Mouse (Mus musculus) layer of hippocampus, postnatal 25 days (tissue): ENCODE results near the gene Olfr536. TPM values are rescaled to one million over a fixed set of nuclear protein-coding genes. Genes with fewer than 3 reads are reported as not detected.
"Not testable (repeated sequence)": the region's sequence is repeated elsewhere in the genome, so short reads cannot be mapped to it uniquely, and the experiment has no call there.

Experiments
- DNase-seq, 2 experiments: peaks; one replicate each; pipeline ENCODE4 v3.0.0; 2022; ENCODE audit warnings: mixed read lengths in 2 of 2, low spot score in 1 of 2; ENCODE audit errors: extremely low spot score in 1 of 2
- total RNA-seq, 2 experiments: library from RNA; stranded (reverse); gene quantifications; 2 replicates each; pipeline ENCODE4 v1.2.3; 2021

Gene Olfr536
- not detected for total RNA-seq

DNA sequence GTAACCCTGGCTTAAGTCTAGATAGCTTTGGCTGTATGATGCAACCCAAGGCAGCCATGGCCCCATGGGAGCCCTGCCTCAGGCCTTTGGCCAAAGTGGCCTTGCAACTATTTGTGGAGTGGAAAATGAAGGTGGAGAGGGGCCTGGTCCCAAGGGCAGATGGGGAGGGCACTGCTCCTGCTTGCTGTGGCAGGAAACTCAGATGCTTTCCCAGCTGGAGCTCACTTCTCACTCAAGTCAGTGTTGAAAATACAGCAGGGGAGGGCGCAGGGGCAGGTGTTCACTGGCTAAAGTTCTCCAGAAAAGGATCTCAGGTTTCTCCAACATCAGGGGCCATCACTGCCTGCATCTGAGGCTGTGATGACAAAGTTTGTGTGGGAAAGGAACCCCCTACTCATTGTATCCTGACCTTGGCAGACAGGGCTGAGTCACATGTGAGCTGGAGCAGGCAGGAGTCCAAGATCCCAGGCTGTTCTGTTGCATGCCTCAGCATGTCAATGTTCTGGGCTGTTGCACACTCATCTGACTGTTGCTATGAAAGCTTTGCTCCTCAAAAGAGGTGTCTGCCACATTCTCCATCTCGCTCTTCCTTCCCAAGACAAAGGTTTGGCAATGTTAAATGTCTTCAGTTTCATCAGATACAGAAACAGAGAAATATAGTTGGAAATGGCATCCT lies at the start of gene Olfr536:
Gene Olfr536 (minus strand): TSS at position 51 of the 676 bp plus-strand sequence.
- DNase-seq: peak in 1 of 2 experiments; percentile 16

DNA sequence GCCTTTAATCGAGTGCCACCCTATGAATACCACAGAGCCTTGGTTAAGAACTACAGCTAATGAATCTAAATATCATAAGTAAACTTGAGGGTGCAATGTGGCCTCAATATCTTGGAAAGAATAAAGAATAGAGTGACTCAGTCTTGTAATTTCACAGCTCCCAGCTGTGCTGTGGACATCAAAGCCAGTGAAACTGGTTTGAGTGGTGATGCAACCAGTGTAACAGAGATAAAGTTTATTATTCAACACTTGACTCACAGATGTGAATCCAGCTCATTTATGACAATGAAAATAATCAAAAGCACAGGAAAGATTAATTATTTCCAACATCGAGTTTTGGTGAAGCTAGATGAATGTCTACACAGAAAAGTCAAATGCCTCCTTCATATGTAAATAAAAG lies 32.5 kb upstream of the Olfr536 start:
- no peak for DNase-seq

DNA sequence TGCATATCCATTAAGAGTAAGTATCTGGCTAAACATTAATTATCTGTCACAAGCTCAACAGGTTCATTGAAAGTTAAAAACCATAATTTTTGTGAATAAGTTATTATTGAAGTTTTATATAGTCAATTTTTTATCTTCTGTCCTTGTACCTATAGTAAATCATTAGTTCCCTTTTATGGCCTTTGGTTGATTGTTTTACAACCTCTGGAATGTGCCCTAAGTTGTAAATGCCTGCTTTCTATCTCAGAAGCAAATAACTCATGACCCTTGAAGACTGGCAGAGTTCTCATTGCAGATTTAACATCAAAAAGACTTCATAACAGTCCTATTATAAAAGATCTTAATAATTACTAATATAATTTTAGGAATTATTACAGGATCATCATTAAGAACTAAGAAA lies 12.5 kb downstream of the Olfr536 start:
- no peak for DNase-seq

DNA sequence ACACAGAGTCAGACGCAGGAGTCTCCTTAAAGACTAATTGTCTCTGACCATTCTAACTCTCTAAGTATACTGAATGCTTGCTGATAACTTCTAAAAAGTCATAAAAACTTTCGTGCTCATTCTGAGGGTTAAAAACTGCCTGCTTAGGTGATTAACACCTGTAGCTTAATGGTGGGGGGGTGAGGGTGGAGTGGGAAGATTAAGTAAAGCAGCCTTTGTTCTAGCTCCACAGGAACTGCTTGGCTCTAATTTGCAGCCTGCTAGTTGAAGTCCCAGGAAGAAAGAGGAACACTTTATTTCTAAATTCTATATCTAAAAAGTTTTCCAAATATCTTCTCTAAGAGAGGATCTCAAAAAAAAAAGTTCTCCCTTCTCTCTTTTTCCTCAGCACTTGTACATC lies 13.0 kb downstream of the Olfr536 start:
- no peak for DNase-seq

DNA sequence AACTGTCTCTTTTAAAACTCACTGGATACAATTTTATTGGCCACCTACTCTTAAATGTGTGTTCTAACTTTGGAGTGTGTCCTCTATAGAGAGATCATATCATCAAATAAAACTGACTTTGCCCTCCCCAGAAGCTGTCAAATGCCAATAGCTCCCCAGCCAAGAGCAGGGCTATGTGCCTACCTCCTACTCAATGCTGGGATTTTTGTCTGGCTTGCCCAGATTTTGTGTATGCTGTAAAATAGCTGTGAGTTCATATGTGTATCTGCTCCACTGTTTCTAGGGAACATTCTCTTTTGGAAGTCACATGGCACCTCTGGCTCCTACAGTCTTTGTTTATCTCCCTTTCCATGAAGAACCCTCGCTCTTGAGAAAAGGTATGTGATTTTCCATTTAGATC lies 18.2 kb downstream of the Olfr536 start:
- DNase-seq: no peak

DNA sequence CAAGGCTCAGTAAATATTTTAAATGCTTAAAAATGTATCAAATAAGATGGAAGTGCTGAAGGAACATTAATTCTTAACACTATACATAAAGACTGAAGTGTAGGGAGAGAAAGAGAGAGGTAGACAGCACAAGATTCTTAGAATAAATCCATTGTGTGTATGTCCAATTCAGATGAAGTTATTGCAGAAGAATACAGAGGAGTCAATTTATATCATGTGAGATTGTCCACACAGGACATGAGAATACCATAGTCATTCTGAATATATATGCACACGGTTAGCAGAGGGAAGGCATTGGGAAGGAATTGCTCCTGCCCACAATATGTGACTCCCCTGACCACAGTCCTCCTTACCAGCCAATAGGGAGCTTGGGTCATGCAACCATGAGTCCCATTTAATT lies 23.3 kb downstream of the Olfr536 start, which contains the start of gene Olfr535:
Gene Olfr535 (plus strand): TSS at position 301 of the 400 bp plus-strand sequence.
- DNase-seq: no peak

DNA sequence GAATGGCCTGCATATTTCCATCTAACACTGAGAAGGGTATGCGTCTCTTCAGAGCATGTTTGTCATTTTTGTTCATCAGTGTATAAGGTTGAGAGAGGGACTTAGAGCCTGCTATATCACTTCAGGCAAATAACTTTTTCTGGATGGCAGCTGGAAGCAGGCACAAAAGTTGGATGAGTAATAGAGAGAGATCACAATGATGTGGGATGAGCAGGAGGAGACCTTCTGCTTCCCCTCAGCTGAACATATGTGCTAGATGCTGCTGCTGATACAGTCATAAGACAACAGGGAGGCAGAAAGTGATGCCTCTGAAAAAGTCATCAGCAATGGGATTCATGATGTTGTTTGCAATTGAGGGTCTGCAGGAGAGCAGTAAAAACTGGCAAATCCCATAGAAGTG lies 28.5 kb downstream of the Olfr536 start:
- peak; percentile 18 to 23 for DNase-seq

DNA sequence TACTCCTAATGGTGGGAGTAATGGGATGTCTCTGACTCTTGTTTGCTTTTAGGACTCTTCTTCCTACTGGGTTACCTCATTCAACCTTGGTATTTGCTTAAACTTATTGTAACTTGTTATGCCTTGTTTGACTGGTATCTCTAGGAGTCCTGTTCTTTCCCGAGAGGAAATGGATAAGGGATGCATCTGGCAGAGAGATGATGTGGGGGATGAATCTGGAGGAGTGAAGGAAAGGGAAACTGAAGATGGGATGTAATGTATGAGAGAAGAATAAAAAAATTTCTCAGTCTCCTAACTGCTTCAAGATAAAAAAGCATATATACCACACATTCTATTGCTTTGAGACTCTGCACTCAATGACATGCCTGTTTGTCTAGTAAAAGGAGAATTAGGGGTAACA lies 29.3 kb downstream of the Olfr536 start:
- DNase-seq: no peak

DNA sequence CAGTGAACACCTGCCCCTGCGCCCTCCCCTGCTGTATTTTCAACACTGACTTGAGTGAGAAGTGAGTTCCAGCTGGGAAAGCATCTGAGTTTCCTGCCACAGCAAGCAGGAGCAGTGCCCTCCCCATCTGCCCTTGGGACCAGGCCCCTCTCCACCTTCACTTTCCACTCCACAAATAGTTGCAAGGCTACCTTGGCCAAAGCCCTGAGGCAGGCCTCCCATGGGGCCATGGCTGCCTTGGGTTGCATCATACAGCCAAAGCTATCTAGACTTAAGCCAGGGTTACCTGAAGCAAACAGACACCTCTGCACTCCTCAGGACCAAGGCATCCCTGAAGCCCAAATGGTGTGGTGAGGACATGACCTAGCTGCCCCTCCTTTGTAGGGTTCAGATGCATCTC lies 44.1 kb downstream of the Olfr536 start, which contains the start of gene Olfr533:
Gene Olfr533 (plus strand): TSS at position 301 of the 400 bp plus-strand sequence.
- DNase-seq: not testable (repeated sequence)

Other genes starting within 250 kb of the Olfr536 start
- not detected for gene Olfr525, start 186.5 kb downstream of the Olfr536 start, total RNA-seq
- not detected for gene Olfr527, start 173.4 kb downstream of the Olfr536 start, total RNA-seq
- not detected for gene Olfr60, start 145.7 kb downstream of the Olfr536 start, total RNA-seq
- not detected for gene Olfr530, start 131.1 kb downstream of the Olfr536 start, total RNA-seq
- gene Olfr531, start 104.5 kb downstream of the Olfr536 start, total RNA-seq: not detected
- not detected for gene Olfr532, start 85.8 kb downstream of the Olfr536 start, total RNA-seq
- not detected for gene Olfr533, start 44.0 kb downstream of the Olfr536 start, total RNA-seq
- gene Olfr535, start 23.2 kb downstream of the Olfr536 start, total RNA-seq: under 1 TPM; 0.07 to 0.19 TPM
- gene Olfr538, start 60.5 kb upstream of the Olfr536 start, total RNA-seq: not detected
- under 1 TPM; 0.30 to 0.45 TPM for gene Olfr46, start 93.9 kb upstream of the Olfr536 start, total RNA-seq
- not detected for gene Olfr61, start 121.6 kb upstream of the Olfr536 start, total RNA-seq
- gene Olfr53, start 139.1 kb upstream of the Olfr536 start, total RNA-seq: not detected
- under 1 TPM; 0.10 to 0.21 TPM for gene Olfr539, start 152.5 kb upstream of the Olfr536 start, total RNA-seq
- gene Olfr45, start 174.6 kb upstream of the Olfr536 start, total RNA-seq: under 1 TPM in 1 of 2 experiments, not detected in 1; 0.23 TPM
- gene Olfr541, start 189.9 kb upstream of the Olfr536 start, total RNA-seq: not detected